Mouse (Mus musculus): ENCODE measurements at regions not wholly inside any gene's neighbourhood (a gene's known extent, or its start where the extent isn't known, plus 50 kb on each side); places are given as distances from the start of the nearest gene placed in this dataset.

- H3K4me2 ChIP-seq (ENCODE audit: low read depth, low read length), result no peak overlapping the region
- no peaks in the 10 kb centered on the region for H3K36me3 ChIP-seq (ENCODE audit: control insufficient read depth, insufficient read depth, low read length)
- no peaks in the 10 kb centered on the region for H3K9me3 ChIP-seq (ENCODE audit: control insufficient read depth, low read length)
- H3K4me1 ChIP-seq (ENCODE audit: control insufficient read depth, insufficient read depth, low read length), result 0 out of 2 replicates have a peak, but pooled peaks cover 8% of the 10 kb centered on the region
- no peak overlapping the region for H3K4me3 ChIP-seq (ENCODE audit: low read length)
- 42% methylated on average over 16 of the region's 16 CpGs for whole genome bisulfite sequencing
- 0 out of 2 replicates have a peak, but pooled peaks cover 2% of the 10 kb centered on the region for H3K27me3 ChIP-seq (replicated peaks; ENCODE audit: control insufficient read depth, insufficient read depth, low read length)
- H3K27ac ChIP-seq (ENCODE audit: low read length), result no peak overlapping the region
- no peak for ATAC-seq
- no peak overlapping the region for H3K9ac ChIP-seq (ENCODE audit: low read depth, low read length)
Observed at GRCm38 (mm10) chr7:113147391-113148332, 59.6 kb upstream of the Arntl start.

GRCm38 (mm10) chr7:113148700-113149099, 58.6 kb upstream of the Arntl start:
- Histone ChIP-seq H3K4me3 (ENCODE audit: low read length) (no peak overlapping the region), H3K9me3 (ENCODE audit: control insufficient read depth, low read length) (no peaks in the 10 kb centered on the region), H3K27me3 (replicated peaks; ENCODE audit: control insufficient read depth, insufficient read depth, low read length) (no peaks in the 10 kb centered on the region), H3K36me3 (ENCODE audit: control insufficient read depth, insufficient read depth, low read length) (no peaks in the 10 kb centered on the region), H3K4me2 (ENCODE audit: low read depth, low read length) (no peak overlapping the region), H3K4me1 (ENCODE audit: control insufficient read depth, insufficient read depth, low read length) (0 out of 2 replicates have a peak, but pooled peaks cover 11% of the 10 kb centered on the region), H3K27ac (ENCODE audit: low read length) (no peak overlapping the region), H3K9ac (ENCODE audit: low read depth, low read length) (no peak overlapping the region)
- 89% methylated on average over 6 of the region's 6 CpGs for WGBS
- no peak for ATAC-seq

- Histone ChIP-seq H3K27me3 (replicated peaks; ENCODE audit: control insufficient read depth, insufficient read depth, low read length) (no peaks in the 10 kb centered on the region), H3K4me3 (ENCODE audit: low read length) (no peak overlapping the region), H3K27ac (ENCODE audit: low read length) (no peak overlapping the region), H3K4me2 (ENCODE audit: low read depth, low read length) (no peak overlapping the region), H3K9ac (ENCODE audit: low read depth, low read length) (no peak overlapping the region), H3K36me3 (ENCODE audit: control insufficient read depth, insufficient read depth, low read length) (no peaks in the 10 kb centered on the region), H3K4me1 (ENCODE audit: control insufficient read depth, insufficient read depth, low read length) (0 out of 2 replicates have a peak, but pooled peaks cover 7% of the 10 kb centered on the region), H3K9me3 (ENCODE audit: control insufficient read depth, low read length) (no peaks in the 10 kb centered on the region)
- no peak for ATAC-seq
- 68% methylated on average over 4 of the region's 4 CpGs for WGBS
Observed at GRCm38 (mm10) chr7:113149966-113150470, 57.2 kb upstream of the Arntl start.

- no peak for ATAC-seq
- WGBS, result 36% methylated on average over 6 of the region's 6 CpGs
- Histone ChIP-seq H3K27me3 (replicated peaks; ENCODE audit: control insufficient read depth, insufficient read depth, low read length) (no peaks in the 10 kb centered on the region), H3K36me3 (ENCODE audit: control insufficient read depth, insufficient read depth, low read length) (no peaks in the 10 kb centered on the region), H3K27ac (ENCODE audit: low read length) (peak overlapping the region; percentile 46; the same call in 1 of the 2 replicates), H3K4me1 (ENCODE audit: control insufficient read depth, insufficient read depth, low read length) (0 out of 2 replicates have a peak, but pooled peaks cover 7% of the 10 kb centered on the region), H3K4me3 (ENCODE audit: low read length) (no peak overlapping the region), H3K4me2 (ENCODE audit: low read depth, low read length) (no peak overlapping the region), H3K9me3 (ENCODE audit: control insufficient read depth, low read length) (no peaks in the 10 kb centered on the region), H3K9ac (ENCODE audit: low read depth, low read length) (no peak overlapping the region)
Observed at GRCm38 (mm10) chr7:113150789-113151188, 56.5 kb upstream of the Arntl start.

GRCm38 (mm10) chr7:113151499-113151898, 55.8 kb upstream of the Arntl start:
- Histone ChIP-seq H3K27ac (ENCODE audit: low read length) (peak overlapping the region; percentile 46), H3K27me3 (replicated peaks; ENCODE audit: control insufficient read depth, insufficient read depth, low read length) (no peaks in the 10 kb centered on the region), H3K4me3 (ENCODE audit: low read length) (no peak overlapping the region), H3K36me3 (ENCODE audit: control insufficient read depth, insufficient read depth, low read length) (no peaks in the 10 kb centered on the region), H3K9me3 (ENCODE audit: control insufficient read depth, low read length) (no peaks in the 10 kb centered on the region), H3K9ac (ENCODE audit: low read depth, low read length) (no peak overlapping the region), H3K4me2 (ENCODE audit: low read depth, low read length) (no peak overlapping the region), H3K4me1 (ENCODE audit: control insufficient read depth, insufficient read depth, low read length) (peaks cover 8% of the 10 kb centered on the region; the same call in 1 of the 2 replicates)
- peak; percentile 48; the same call in 1 of the 2 replicates for ATAC-seq
- 33% methylated on average over 6 of the region's 6 CpGs for WGBS

GRCm38 (mm10) chr7:113153386-113153785, 53.9 kb upstream of the Arntl start:
- no peak for ATAC-seq
- Histone ChIP-seq H3K4me1 (ENCODE audit: control insufficient read depth, insufficient read depth, low read length) (peaks cover 9% of the 10 kb centered on the region; the same call in 1 of the 2 replicates), H3K4me3 (ENCODE audit: low read length) (no peak overlapping the region), H3K27ac (ENCODE audit: low read length) (no peak overlapping the region), H3K36me3 (ENCODE audit: control insufficient read depth, insufficient read depth, low read length) (no peaks in the 10 kb centered on the region), H3K4me2 (ENCODE audit: low read depth, low read length) (no peak overlapping the region), H3K9me3 (ENCODE audit: control insufficient read depth, low read length) (no peaks in the 10 kb centered on the region), H3K9ac (ENCODE audit: low read depth, low read length) (no peak overlapping the region), H3K27me3 (replicated peaks; ENCODE audit: control insufficient read depth, insufficient read depth, low read length) (no peaks in the 10 kb centered on the region)
- 52% methylated on average over 2 of the region's 2 CpGs for WGBS

- H3K4me1 ChIP-seq (ENCODE audit: control insufficient read depth, insufficient read depth, low read length), result peaks cover 9% of the 10 kb centered on the region; the same call in 1 of the 2 replicates
- H3K9me3 ChIP-seq (ENCODE audit: control insufficient read depth, low read length), result no peaks in the 10 kb centered on the region
- H3K27me3 ChIP-seq (replicated peaks; ENCODE audit: control insufficient read depth, insufficient read depth, low read length), result no peaks in the 10 kb centered on the region
- no peaks in the 10 kb centered on the region for H3K36me3 ChIP-seq (ENCODE audit: control insufficient read depth, insufficient read depth, low read length)
- no peak overlapping the region for H3K27ac ChIP-seq (ENCODE audit: low read length)
- WGBS, result 66% methylated on average over 4 of the region's 4 CpGs
- H3K4me3 ChIP-seq (ENCODE audit: low read length), result no peak overlapping the region
- ATAC-seq, result no peak
- H3K9ac ChIP-seq (ENCODE audit: low read depth, low read length), result no peak overlapping the region
- H3K4me2 ChIP-seq (ENCODE audit: low read depth, low read length), result no peak overlapping the region
Observed at GRCm38 (mm10) chr7:113154066-113154465, 53.2 kb upstream of the Arntl start.

GRCm38 (mm10) chr7:113156366-113156765, 50.9 kb upstream of the Arntl start:
- H3K36me3 ChIP-seq (ENCODE audit: control insufficient read depth, insufficient read depth, low read length), result no peaks in the 10 kb centered on the region
- no peak for ATAC-seq
- H3K9me3 ChIP-seq (ENCODE audit: control insufficient read depth, low read length), result no peaks in the 10 kb centered on the region
- no peaks in the 10 kb centered on the region for H3K27me3 ChIP-seq (replicated peaks; ENCODE audit: control insufficient read depth, insufficient read depth, low read length)
- H3K4me3 ChIP-seq (ENCODE audit: low read length), result no peak overlapping the region
- no peak overlapping the region for H3K9ac ChIP-seq (ENCODE audit: low read depth, low read length)
- no peak overlapping the region for H3K4me2 ChIP-seq (ENCODE audit: low read depth, low read length)
- peaks cover 9% of the 10 kb centered on the region; the same call in 1 of the 2 replicates for H3K4me1 ChIP-seq (ENCODE audit: control insufficient read depth, insufficient read depth, low read length)
- 65% methylated on average over 5 of the region's 5 CpGs for WGBS
- no peak overlapping the region for H3K27ac ChIP-seq (ENCODE audit: low read length)

- no peaks in the 10 kb centered on the region for H3K9me3 ChIP-seq (ENCODE audit: control insufficient read depth, low read length)
- H3K4me1 ChIP-seq (ENCODE audit: control insufficient read depth, insufficient read depth, low read length), result peaks cover 5% of the 10 kb centered on the region; the same call in 1 of the 2 replicates
- no peak overlapping the region for H3K9ac ChIP-seq (ENCODE audit: low read depth, low read length)
- H3K36me3 ChIP-seq (ENCODE audit: control insufficient read depth, insufficient read depth, low read length), result no peaks in the 10 kb centered on the region
- 74% methylated on average over 12 of the region's 12 CpGs for WGBS
- no peaks in the 10 kb centered on the region for H3K27me3 ChIP-seq (replicated peaks; ENCODE audit: control insufficient read depth, insufficient read depth, low read length)
- H3K4me2 ChIP-seq (ENCODE audit: low read depth, low read length), result no peak overlapping the region
- no peak for ATAC-seq
- H3K27ac ChIP-seq (ENCODE audit: low read length), result no peak overlapping the region
- no peak overlapping the region for H3K4me3 ChIP-seq (ENCODE audit: low read length)
Observed at GRCm38 (mm10) chr7:113156861-113157747, 50.2 kb upstream of the Arntl start.
